Mouse (Mus musculus) hindlimb bud, embryonic 11.5 days (tissue): ENCODE results near the gene Dtd2.

ENCODE experiments used
- DNase-seq: peaks from one replicate; pipeline ENCODE4 v3.0.0-alpha.2; 2012; ENCODE audit warnings: low read depth, low spot score; ENCODE audit errors: extremely low spot score

Gene Dtd2

GRCm38 (mm10) chr12:51985826-51986225 is 20.5 kb downstream of the Dtd2 start:
- no peak for DNase-seq

GRCm38 (mm10) chr12:51985163-51985748 is 21.0 kb downstream of the Dtd2 start:
- DNase-seq = no peak

- no peak for DNase-seq
Observed at GRCm38 (mm10) chr12:51983625-51984024, 22.7 kb downstream of the Dtd2 start.

- no peak for DNase-seq
Observed at GRCm38 (mm10) chr12:51976531-51976930, 29.8 kb downstream of the Dtd2 start.

- no peak for DNase-seq
Observed at GRCm38 (mm10) chr12:51974381-51974780, 31.9 kb downstream of the Dtd2 start.

DNA sequence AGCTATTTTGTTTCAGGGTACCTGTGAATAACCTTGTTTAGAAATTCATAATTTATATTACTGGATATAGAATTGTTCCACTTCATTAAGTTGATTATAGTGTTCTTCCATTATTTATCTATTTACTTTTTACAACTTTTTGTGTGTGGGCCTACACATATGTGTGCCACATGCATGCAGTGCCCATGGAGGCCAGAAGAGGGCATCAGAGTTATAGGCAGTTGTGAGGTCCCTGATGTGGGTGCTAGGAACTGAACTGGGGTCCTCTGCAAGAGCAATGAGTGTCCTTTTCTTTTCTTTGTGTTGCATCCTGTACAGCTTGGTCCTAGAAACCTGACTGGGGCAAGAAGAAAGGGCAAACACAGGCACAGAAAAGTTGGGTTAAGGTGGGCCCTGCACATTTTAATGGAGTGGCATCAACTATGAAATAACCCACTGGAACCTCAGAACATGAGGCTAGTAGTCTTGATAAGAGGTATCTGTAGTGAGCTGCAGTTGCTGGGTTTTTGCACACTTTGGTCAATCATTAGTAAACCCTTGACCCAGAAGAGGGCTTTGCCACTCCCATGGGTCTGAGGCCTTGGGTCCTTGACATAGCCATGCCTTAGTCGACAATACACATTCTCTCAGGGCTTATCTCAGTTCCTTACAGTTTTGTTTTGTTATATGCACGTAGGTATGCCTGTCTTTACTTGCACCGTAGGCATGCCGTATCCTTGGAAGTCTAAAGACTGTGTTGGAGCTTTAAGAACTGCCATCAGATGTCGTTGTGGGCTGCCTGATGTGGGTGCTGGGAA is 33.8 kb downstream of the Dtd2 start:
- no peak for DNase-seq

DNA sequence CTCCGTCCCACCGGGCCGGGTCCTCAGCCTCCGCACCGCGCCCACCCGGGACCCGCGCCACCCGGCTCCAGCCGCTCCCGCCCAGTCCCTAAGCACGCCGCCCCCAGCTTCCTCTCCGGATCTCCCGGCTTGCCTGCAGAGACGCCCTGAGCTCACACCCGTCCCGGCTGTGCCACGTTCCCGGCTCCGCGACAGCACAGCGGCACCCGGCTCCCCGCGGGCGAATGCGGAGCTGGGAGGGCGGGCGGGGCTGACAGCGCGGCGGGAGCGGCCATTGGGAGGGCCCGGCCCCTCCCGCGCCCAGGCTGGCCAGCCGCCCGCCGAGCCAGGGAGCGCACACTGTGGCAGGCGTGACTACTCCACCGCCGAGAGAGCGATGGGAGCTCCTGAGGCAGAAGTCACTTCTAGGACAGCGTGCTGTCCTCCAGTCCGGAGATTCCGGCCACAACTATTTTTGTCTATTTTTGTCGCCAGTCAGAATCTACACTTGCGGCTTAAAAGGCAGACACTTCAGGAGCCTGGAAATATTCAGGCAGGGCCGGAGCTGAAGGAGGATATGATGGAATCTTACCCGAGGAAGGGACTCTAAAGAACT is 35.1 kb downstream of the Dtd2 start, which contains the start of gene Heatr5a:
Heatr5a (minus strand) TSS at position 252 of the 595 bp plus-strand sequence.
- no peak for DNase-seq

DNA sequence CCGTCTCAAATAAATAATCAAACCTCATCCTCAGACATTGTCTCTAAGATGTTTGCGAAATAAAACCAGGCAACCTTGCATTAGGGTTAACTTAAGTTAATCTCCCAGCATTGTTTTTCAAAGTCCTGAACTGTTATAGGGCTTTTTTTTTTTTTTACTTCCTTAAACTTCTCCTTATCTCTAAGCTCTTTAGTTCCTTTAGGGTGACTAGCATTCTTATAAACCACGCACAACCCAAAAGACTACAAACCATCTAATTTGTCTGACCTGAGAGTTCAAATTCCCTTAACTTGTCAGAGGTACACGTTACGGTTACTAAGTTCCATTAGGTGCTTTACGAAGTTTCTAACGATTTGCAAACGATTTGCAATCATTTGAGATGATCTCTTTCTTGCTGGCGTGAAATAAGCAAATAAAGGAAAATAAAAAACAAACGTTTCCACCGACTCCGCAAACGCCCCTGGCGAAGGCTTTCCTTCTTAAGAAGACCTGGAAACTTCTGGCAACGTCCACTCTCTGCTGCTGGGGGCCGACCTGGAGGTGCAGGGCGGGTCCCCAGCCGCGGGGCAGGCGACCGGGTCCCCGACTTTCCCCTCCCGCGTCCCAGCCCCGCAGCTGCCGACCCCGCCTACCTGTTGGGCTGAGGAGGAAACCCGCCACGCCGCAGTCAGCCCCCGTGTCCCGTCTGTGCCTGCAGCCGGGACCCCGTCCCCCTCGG is 35.8 kb downstream of the Dtd2 start:
- DNase-seq = no peak

GRCm38 (mm10) chr12:51969876-51970275 is 36.4 kb downstream of the Dtd2 start:
- no peak for DNase-seq

GRCm38 (mm10) chr12:51969092-51969491 is 37.2 kb downstream of the Dtd2 start:
- no peak for DNase-seq

- no peak for DNase-seq
Observed at GRCm38 (mm10) chr12:51967915-51968595, 38.2 kb downstream of the Dtd2 start.

DNA sequence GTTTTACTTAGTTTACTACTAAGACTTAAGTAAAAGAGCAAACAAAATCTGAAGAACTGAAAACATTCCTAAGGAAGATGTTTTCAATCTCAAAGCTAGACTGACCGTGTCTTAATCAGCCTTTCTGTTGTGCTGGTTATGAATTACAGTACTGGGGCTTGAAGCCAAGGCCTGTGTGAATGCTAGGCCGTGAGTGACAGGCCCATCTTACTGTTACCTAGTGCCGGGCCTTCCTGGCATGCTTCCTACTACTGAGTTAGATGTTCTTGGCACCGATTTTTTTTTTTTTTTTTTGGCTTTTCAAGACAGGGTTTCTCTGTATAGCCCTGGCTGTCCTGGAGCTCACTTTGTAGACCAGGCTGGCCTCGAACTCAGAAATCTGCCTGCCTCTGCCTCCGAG is 48.7 kb downstream of the Dtd2 start:
- no peak for DNase-seq

DNA sequence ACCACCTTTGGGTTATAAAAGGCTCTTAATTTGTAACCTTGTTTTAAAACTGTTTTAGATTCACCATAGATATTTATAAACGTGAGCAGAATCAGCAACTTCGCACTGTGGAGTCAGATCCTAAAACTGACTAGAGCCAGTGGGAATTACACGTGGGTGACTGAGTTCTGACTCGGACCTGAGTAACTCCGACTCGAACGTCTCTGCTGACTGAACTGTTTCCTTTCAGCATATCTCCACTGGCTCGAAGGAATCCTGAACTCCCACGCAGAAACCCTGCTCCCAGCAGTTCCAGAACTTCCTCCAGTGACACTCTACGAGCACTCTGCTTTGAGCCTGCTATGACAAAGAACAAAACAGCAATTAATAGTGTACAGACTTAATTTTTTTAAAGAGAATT is 54.0 kb downstream of the Dtd2 start:
- no peak for DNase-seq

DNA sequence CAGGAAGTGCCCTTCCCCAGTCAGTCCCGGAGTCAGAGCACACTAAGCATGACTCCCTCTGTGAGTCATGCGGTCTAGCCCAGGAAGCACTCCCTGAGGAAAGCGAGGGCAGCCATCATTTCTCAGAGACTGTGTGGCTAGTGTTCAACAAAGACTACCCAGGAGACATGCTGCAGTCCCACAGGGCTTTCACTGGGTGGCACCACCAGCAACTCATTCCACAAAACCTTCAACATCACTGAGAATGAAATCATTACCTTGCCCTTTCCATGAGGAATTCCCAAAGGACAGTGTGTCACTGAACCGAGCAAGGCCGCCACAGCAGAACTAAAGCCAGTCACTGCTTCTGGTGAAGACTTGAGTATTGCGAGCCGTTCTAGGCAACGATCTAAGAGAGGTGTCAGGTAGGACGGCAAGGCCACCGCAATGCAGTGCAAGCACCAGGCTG is 58.8 kb downstream of the Dtd2 start:
- no peak for DNase-seq

- DNase-seq = no peak
Observed at GRCm38 (mm10) chr12:51945331-51945730, 61.0 kb downstream of the Dtd2 start.

DNA sequence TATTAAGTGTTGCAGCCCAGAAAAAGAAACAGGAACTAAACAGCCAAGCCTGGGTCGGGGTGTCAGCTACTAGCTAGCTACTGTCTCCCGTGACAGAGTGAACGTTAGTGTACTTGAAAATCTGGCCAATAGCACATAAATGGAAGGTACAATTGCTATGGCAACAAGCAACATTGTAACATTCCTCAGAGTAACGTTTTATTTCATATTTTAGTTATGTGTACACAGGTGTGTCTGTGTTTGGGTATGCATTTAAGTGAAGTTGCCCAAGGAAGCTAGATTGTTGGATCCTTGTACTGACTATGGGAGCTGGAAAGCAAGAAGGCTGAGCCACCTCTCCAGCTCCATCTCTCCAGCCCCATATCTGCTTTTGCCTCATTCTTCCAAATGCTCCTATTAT is 66.5 kb downstream of the Dtd2 start:
- no peak for DNase-seq
